Mouse (Mus musculus): Measurements from ENCODE around the gene Dapk1. TPM values are rescaled to one million over a fixed set of nuclear protein-coding genes. Genes with fewer than 3 reads are reported as not detected.

Dapk1 gene
- polyA plus RNA-seq, 1 experiment, result 21.5 TPM

DNA sequence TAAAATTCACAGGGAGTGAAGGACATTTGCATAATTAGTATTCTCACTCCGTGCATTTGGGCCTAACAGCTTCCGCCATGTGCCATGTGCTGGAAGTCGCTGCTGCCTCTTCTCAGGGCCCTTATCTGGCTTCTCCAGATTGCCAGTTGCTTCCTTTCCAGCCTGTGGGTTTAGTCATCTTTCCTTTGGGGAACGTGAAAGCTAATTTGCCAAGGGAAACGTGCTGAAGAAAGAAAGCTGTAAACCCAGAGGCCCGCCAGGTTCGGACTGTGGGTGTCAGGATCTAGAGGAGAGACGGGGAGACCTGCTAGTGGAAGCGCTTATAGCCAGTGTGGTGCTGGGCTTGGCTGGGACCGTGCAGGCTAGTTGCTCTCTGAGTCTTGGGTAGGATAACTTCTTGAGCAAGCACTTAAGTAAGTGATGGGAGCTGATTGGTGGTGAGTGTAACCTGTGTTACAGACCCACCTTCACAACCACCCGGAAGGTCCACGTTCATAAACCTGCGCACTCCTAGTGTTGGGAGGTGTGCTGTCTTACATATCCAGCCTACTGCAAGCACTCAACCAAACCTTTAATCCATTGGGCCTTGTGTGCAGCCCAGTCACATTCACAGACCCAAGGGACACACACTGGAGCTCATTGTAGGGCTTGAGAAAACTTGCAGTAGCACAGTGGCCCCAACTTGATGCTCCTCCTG, 141.8 kb downstream of the Dapk1 start:
- WGBS, result 65% methylated on average over 13 of the region's 13 CpGs
- Histone ChIP-seq H3K4me3 (ENCODE audit: extremely low read depth, insufficient read depth, insufficient read length) (no peak overlapping the region), H3K27ac (ENCODE audit: insufficient read depth, low read length) (no peak overlapping the region), H3K27me3 (ENCODE audit: control insufficient read depth, insufficient read depth, low read length) (no peaks in the 10 kb centered on the region), H3K4me1 (ENCODE audit: control insufficient read depth, insufficient read depth, insufficient read length) (no peaks in the 10 kb centered on the region), H3K36me3 (ENCODE audit: control insufficient read depth, insufficient read depth, low read length) (no peaks in the 10 kb centered on the region)
- no peak for TF ChIP-seq POLR2A (IDR thresholded peaks at IDR 0.05; ENCODE audit: low read depth, low read length)
- no peak for TF ChIP-seq CTCF (IDR thresholded peaks at IDR 0.05; ENCODE audit: extremely low read depth, insufficient read depth, insufficient read length, insufficient replicate concordance)
- no peak for DNase-seq (ENCODE audit: low read depth in 1 of 2, low spot score in 2 of 2)

DNA sequence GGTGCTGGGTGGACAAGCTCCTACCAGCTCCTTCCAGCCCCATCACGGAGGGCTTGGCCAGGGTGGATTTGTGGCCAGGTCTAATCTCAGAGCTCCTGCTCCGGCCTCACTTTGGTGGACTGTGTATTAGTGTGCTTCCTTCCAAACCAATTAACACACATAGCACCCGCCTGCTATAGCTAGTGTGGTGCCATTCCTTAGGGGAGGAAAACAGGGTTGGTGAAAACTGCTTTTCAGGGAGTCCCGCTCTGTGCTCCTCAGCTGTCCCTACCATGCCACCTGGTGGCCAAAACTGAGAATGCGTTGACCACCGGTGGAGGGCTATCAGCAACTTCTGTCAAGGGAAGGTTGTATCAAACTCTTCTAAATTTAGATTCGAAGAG, 142.3 kb downstream of the Dapk1 start:
- DNase-seq (ENCODE audit: low read depth in 1 of 2, low spot score in 2 of 2), result peak; percentile 11 to 69
- TF ChIP-seq CTCF (IDR thresholded peaks at IDR 0.05; ENCODE audit: extremely low read depth, insufficient read depth, insufficient read length, insufficient replicate concordance) (peak; percentile 71; the same call in 1 of the 2 replicates), POLR2A (IDR thresholded peaks at IDR 0.05; ENCODE audit: low read depth, low read length) (no peak)
- Histone ChIP-seq H3K27ac (ENCODE audit: insufficient read depth, low read length) (no peak overlapping the region), H3K4me1 (ENCODE audit: control insufficient read depth, insufficient read depth, insufficient read length) (no peaks in the 10 kb centered on the region), H3K36me3 (ENCODE audit: control insufficient read depth, insufficient read depth, low read length) (no peaks in the 10 kb centered on the region), H3K27me3 (ENCODE audit: control insufficient read depth, insufficient read depth, low read length) (no peaks in the 10 kb centered on the region), H3K4me3 (ENCODE audit: extremely low read depth, insufficient read depth, insufficient read length) (no peak overlapping the region)
- WGBS, result 26% methylated on average over 7 of the region's 7 CpGs

DNA sequence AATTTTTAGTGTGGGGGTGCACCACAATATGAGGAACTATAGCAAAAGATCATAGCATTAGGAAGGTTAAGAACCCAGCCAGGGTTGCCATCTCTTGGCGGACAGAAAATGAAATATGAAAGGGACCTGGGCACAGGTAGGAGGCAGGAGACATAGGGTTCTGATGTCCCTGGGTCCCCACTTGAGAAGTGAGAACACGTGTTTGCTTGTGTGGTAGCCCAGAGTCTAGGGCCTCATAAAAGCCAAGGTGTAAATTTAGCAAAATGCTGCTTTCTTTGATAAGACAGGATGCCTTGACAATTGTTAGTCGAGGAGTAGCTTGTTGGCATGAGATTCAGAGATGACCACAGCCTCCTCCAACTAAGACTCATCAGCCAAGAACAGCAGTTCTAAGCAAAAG, 143.0 kb downstream of the Dapk1 start:
- no peaks in the 10 kb centered on the region for H3K36me3 ChIP-seq (ENCODE audit: control insufficient read depth, insufficient read depth, low read length)
- H3K4me1 ChIP-seq (ENCODE audit: control insufficient read depth, insufficient read depth, insufficient read length), result no peaks in the 10 kb centered on the region
- WGBS, result 81% methylated on average over 3 of the region's 3 CpGs
- no peak for DNase-seq (ENCODE audit: low read depth in 1 of 2, low spot score in 2 of 2)
- no peak for TF ChIP-seq POLR2A (IDR thresholded peaks at IDR 0.05; ENCODE audit: low read depth, low read length)
- TF ChIP-seq CTCF (IDR thresholded peaks at IDR 0.05; ENCODE audit: extremely low read depth, insufficient read depth, insufficient read length, insufficient replicate concordance), result no peak
- H3K4me3 ChIP-seq (ENCODE audit: extremely low read depth, insufficient read depth, insufficient read length), result no peak overlapping the region
- H3K27ac ChIP-seq (ENCODE audit: insufficient read depth, low read length), result no peak overlapping the region
- no peaks in the 10 kb centered on the region for H3K27me3 ChIP-seq (ENCODE audit: control insufficient read depth, insufficient read depth, low read length)

DNA sequence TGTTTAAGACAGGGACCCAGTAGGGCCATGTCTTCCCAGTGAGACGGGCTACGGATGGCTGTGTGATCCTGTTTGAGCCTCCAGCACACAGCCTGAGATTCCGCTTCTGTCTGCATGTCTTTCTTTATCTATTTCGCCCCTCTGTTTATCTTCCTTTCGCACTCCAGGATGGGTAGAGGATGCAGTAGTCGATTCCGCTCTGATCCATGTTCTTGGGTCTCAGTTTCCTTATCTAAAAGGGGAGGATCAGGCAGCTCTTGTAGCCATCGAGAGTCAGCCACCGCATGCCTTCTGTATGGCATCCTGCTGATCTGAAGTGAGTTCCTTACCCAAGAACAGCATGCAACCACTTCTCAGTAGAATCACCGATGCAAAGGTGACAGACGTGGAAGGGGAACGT, 143.6 kb downstream of the Dapk1 start:
- 90% methylated on average over 12 of the region's 12 CpGs for WGBS
- H3K36me3 ChIP-seq (ENCODE audit: control insufficient read depth, insufficient read depth, low read length), result no peaks in the 10 kb centered on the region
- no peak for DNase-seq (ENCODE audit: low read depth in 1 of 2, low spot score in 2 of 2)
- no peak overlapping the region for H3K4me3 ChIP-seq (ENCODE audit: extremely low read depth, insufficient read depth, insufficient read length)
- no peak for TF ChIP-seq CTCF (IDR thresholded peaks at IDR 0.05; ENCODE audit: extremely low read depth, insufficient read depth, insufficient read length, insufficient replicate concordance)
- no peak for TF ChIP-seq POLR2A (IDR thresholded peaks at IDR 0.05; ENCODE audit: low read depth, low read length)
- H3K27me3 ChIP-seq (ENCODE audit: control insufficient read depth, insufficient read depth, low read length), result no peaks in the 10 kb centered on the region
- H3K27ac ChIP-seq (ENCODE audit: insufficient read depth, low read length), result no peak overlapping the region
- H3K4me1 ChIP-seq (ENCODE audit: control insufficient read depth, insufficient read depth, insufficient read length), result no peaks in the 10 kb centered on the region

GRCm38 (mm10) chr13:60746271-60746670, 144.5 kb downstream of the Dapk1 start:
- no peak for TF ChIP-seq POLR2A (IDR thresholded peaks at IDR 0.05; ENCODE audit: low read depth, low read length)
- TF ChIP-seq CTCF (IDR thresholded peaks at IDR 0.05; ENCODE audit: extremely low read depth, insufficient read depth, insufficient read length, insufficient replicate concordance), result peak; percentile 15; the same call in 1 of the 2 replicates
- no peaks in the 10 kb centered on the region for H3K36me3 ChIP-seq (ENCODE audit: control insufficient read depth, insufficient read depth, low read length)
- WGBS, result 45% methylated on average over 1 of the region's 1 CpGs
- no peaks in the 10 kb centered on the region for H3K27me3 ChIP-seq (ENCODE audit: control insufficient read depth, insufficient read depth, low read length)
- no peak for DNase-seq (ENCODE audit: low read depth in 1 of 2, low spot score in 2 of 2)
- H3K4me3 ChIP-seq (ENCODE audit: extremely low read depth, insufficient read depth, insufficient read length), result no peak overlapping the region
- H3K27ac ChIP-seq (ENCODE audit: insufficient read depth, low read length), result no peak overlapping the region
- no peaks in the 10 kb centered on the region for H3K4me1 ChIP-seq (ENCODE audit: control insufficient read depth, insufficient read depth, insufficient read length)

- 79% methylated on average over 1 of the region's 1 CpGs for WGBS
- no peaks in the 10 kb centered on the region for H3K27me3 ChIP-seq (ENCODE audit: control insufficient read depth, insufficient read depth, low read length)
- H3K27ac ChIP-seq (ENCODE audit: insufficient read depth, low read length), result no peak overlapping the region
- DNase-seq (ENCODE audit: low read depth in 1 of 2, low spot score in 2 of 2), result no peak
- H3K4me3 ChIP-seq (ENCODE audit: extremely low read depth, insufficient read depth, insufficient read length), result no peak overlapping the region
- TF ChIP-seq CTCF (IDR thresholded peaks at IDR 0.05; ENCODE audit: extremely low read depth, insufficient read depth, insufficient read length, insufficient replicate concordance) (no peak), POLR2A (IDR thresholded peaks at IDR 0.05; ENCODE audit: low read depth, low read length) (no peak)
- H3K4me1 ChIP-seq (ENCODE audit: control insufficient read depth, insufficient read depth, insufficient read length), result no peaks in the 10 kb centered on the region
- H3K36me3 ChIP-seq (ENCODE audit: control insufficient read depth, insufficient read depth, low read length), result no peaks in the 10 kb centered on the region
Observed at GRCm38 (mm10) chr13:60747201-60747600, 145.5 kb downstream of the Dapk1 start.

DNA sequence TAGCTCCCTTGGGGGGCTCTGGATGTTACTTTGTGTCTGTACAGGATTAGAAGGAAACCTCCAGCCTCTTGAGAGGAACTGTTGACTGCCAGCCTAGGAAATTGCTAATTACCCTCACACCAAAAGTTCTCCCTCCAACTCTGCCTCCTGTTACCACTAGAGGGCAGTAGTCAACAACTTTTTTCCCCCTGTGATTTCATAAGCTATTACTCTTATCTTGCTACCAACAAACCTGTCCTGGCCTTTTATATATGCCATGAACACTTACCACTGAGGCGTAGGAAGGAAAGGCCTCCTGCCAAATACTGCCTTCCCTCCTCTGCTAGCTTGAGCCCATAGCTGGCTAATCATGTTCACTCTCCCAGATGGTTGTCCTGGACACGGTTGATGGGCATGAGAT, 146.8 kb downstream of the Dapk1 start:
- no peak for TF ChIP-seq POLR2A (IDR thresholded peaks at IDR 0.05; ENCODE audit: low read depth, low read length)
- no peak for TF ChIP-seq CTCF (IDR thresholded peaks at IDR 0.05; ENCODE audit: extremely low read depth, insufficient read depth, insufficient read length, insufficient replicate concordance)
- Histone ChIP-seq H3K4me3 (ENCODE audit: extremely low read depth, insufficient read depth, insufficient read length) (no peak overlapping the region), H3K27ac (ENCODE audit: insufficient read depth, low read length) (no peak overlapping the region), H3K27me3 (ENCODE audit: control insufficient read depth, insufficient read depth, low read length) (no peaks in the 10 kb centered on the region), H3K36me3 (ENCODE audit: control insufficient read depth, insufficient read depth, low read length) (no peaks in the 10 kb centered on the region), H3K4me1 (ENCODE audit: control insufficient read depth, insufficient read depth, insufficient read length) (no peaks in the 10 kb centered on the region)
- no peak for DNase-seq (ENCODE audit: low read depth in 1 of 2, low spot score in 2 of 2)
- 90% methylated on average over 2 of the region's 2 CpGs for WGBS

Data from spleen, adult 2 months (tissue).